Comparison of ENCODE assay signal across 8 mouse cellular contexts in genomic region chr4:66401186-66401681, GRCm38 (mm10). TPM values are rescaled to one million over a fixed set of nuclear protein-coding genes. Genes with fewer than 3 reads are reported as not detected.
DNase-seq lines count a peak whose midpoint lies in the region; ATAC-seq and TF ChIP-seq lines count a peak whose summit lies in the region.

No protein-coding gene starts in this region.

- H3K4me2 ChIP-seq in heart, postnatal 0 days (ENCODE audit: low read depth, low read length), result no peak overlapping the region
- peak overlapping the region; percentile 59 for H3K4me2 ChIP-seq in hindbrain, embryonic 16.5 days (ENCODE audit: low read length)
- H3K4me2 ChIP-seq in midbrain, embryonic 16.5 days (ENCODE audit: low read length), result peak overlapping the region; percentile 88

- no peak overlapping the region for H3K4me3 ChIP-seq in heart, postnatal 0 days (ENCODE audit: low read depth, low read length)
- H3K4me3 ChIP-seq in hindbrain, embryonic 16.5 days (ENCODE audit: low read length), result peak overlapping the region; percentile 76
- H3K4me3 ChIP-seq in midbrain, embryonic 16.5 days (ENCODE audit: low read depth, low read length), result peak overlapping the region; percentile 93
- H3K4me3 ChIP-seq in heart, embryonic 10.5 days, result no peak overlapping the region

- H3K27ac ChIP-seq in heart, postnatal 0 days (ENCODE audit: low read depth), result no peak overlapping the region
- H3K27ac ChIP-seq in hindbrain, embryonic 16.5 days (ENCODE audit: low read depth, low read length), result peak overlapping the region; percentile 34
- H3K27ac ChIP-seq in midbrain, embryonic 16.5 days (ENCODE audit: low read length), result no peak overlapping the region
- no peak overlapping the region for H3K27ac ChIP-seq in heart, embryonic 10.5 days

- no peaks in the 10 kb centered on the region for H3K9me3 ChIP-seq in heart, postnatal 0 days (replicated peaks; ENCODE audit: control insufficient read depth, low read length)
- H3K9me3 ChIP-seq in hindbrain, embryonic 16.5 days (ENCODE audit: control insufficient read depth, low read length), result no peaks in the 10 kb centered on the region
- no peaks in the 10 kb centered on the region for H3K9me3 ChIP-seq in midbrain, embryonic 16.5 days (replicated peaks; ENCODE audit: control insufficient read depth, low read length, poor library complexity, severe bottlenecking)
- H3K9me3 ChIP-seq in heart, embryonic 10.5 days, result no peaks in the 10 kb centered on the region

- TF ChIP-seq EP300 in heart, postnatal 0 days (IDR thresholded peaks at IDR 0.05; ENCODE audit: low read depth), result no peak

- H3K36me3 ChIP-seq in heart, postnatal 0 days (replicated peaks; ENCODE audit: control insufficient read depth, insufficient read depth, low read length), result no peaks in the 10 kb centered on the region
- H3K36me3 ChIP-seq in hindbrain, embryonic 16.5 days (ENCODE audit: control insufficient read depth, insufficient read depth, low read length), result no peaks in the 10 kb centered on the region
- no peaks in the 10 kb centered on the region for H3K36me3 ChIP-seq in midbrain, embryonic 16.5 days (ENCODE audit: control insufficient read depth, insufficient read depth, low read length)
- no peaks in the 10 kb centered on the region for H3K36me3 ChIP-seq in heart, embryonic 10.5 days

- WGBS in heart, postnatal 0 days, result 23% methylated on average over 8 of the region's 8 CpGs
- WGBS in hindbrain, embryonic 16.5 days, result 13% methylated on average over 8 of the region's 8 CpGs
- 11% methylated on average over 8 of the region's 8 CpGs for WGBS in midbrain, embryonic 16.5 days
- WGBS in heart, embryonic 10.5 days, result 17% methylated on average over 8 of the region's 8 CpGs

- TF ChIP-seq CTCF in heart, postnatal 0 days (IDR thresholded peaks at IDR 0.05; ENCODE audit: low read depth), result peak; percentile 50

- intact Hi-C loops in heart, postnatal 36 days (cut with DNase I), result no loop called here

- no peak overlapping the region for H3K9ac ChIP-seq in heart, postnatal 0 days (replicated peaks; ENCODE audit: low read depth, low read length)
- H3K9ac ChIP-seq in hindbrain, embryonic 16.5 days (ENCODE audit: low read depth, low read length), result peak overlapping the region; percentile 50
- H3K9ac ChIP-seq in midbrain, embryonic 16.5 days (ENCODE audit: low read depth, low read length), result peak overlapping the region; percentile 53; the same call in 1 of the 2 replicates

- peaks cover 4% of the 10 kb centered on the region; the same call in 1 of the 2 replicates for H3K4me1 ChIP-seq in heart, postnatal 0 days (ENCODE audit: control insufficient read depth, insufficient read depth)
- H3K4me1 ChIP-seq in hindbrain, embryonic 16.5 days (ENCODE audit: control insufficient read depth, insufficient read depth, low read depth, low read length), result peaks cover 16% of the 10 kb centered on the region
- H3K4me1 ChIP-seq in midbrain, embryonic 16.5 days (ENCODE audit: control insufficient read depth, insufficient read depth, low read length), result peaks cover 9% of the 10 kb centered on the region
- peaks cover 15% of the 10 kb centered on the region for H3K4me1 ChIP-seq in heart, embryonic 10.5 days

- DNase-seq in heart, postnatal 0 days (ENCODE audit: low spot score), result peak; percentile 10
- no peak for DNase-seq in heart, postnatal 36 days
- peak; percentile 83 to 88 for DNase-seq in cerebellum, postnatal 36 days
- DNase-seq in natural killer cell, adult 2 months (ENCODE audit: low spot score in 2 of 2), result no peak
- DNase-seq in adrenal gland, postnatal 25 days, result no peak
- DNase-seq in heart, embryonic 10.5 days (ENCODE audit: low spot score), result no peak

- H3K27me3 ChIP-seq in heart, postnatal 0 days (ENCODE audit: control insufficient read depth, insufficient read depth, low read length), result peaks cover 37% of the 10 kb centered on the region
- H3K27me3 ChIP-seq in hindbrain, embryonic 16.5 days (replicated peaks; ENCODE audit: control insufficient read depth, insufficient read depth, low read length), result no peaks in the 10 kb centered on the region
- no peaks in the 10 kb centered on the region for H3K27me3 ChIP-seq in midbrain, embryonic 16.5 days (ENCODE audit: control insufficient read depth, insufficient read depth, low read depth, low read length)
- peaks cover 52% of the 10 kb centered on the region for H3K27me3 ChIP-seq in heart, embryonic 10.5 days (ENCODE audit: insufficient read depth, poor library complexity, severe bottlenecking)

- ATAC-seq in heart, postnatal 0 days (ENCODE audit: insufficient read depth, low read depth), result no peak
- peak; percentile 69 for ATAC-seq in hindbrain, embryonic 16.5 days
- 0 out of 2 replicates have a peak, but pooled peaks have one; percentile 14 for ATAC-seq in midbrain, embryonic 16.5 days

RNA-seq across cellular contexts. Expression of gene Astn2, which starts 3.2 kb away (rescaled TPM):
- total RNA-seq in heart, postnatal 0 days (2014; rRNA removed; ENCODE audit: low replicate concordance), result 3.7 and 3.9 TPM in 2 replicates
- polyA plus RNA-seq in heart, postnatal 0 days (2015; fragmentation: Nextera tagmentation; extraction: Ambion mirVana), result 0.25 and 0.27 TPM in 2 replicates
- under 1 TPM; 0.72 to 0.81 TPM for total RNA-seq in heart, postnatal 36 days (2021)
- 0.94 and 1.8 TPM in 2 replicates for polyA plus RNA-seq in hindbrain, embryonic 16.5 days (2015; fragmentation: Nextera tagmentation; extraction: Ambion mirVana)
- polyA plus RNA-seq in midbrain, embryonic 16.5 days (2015; fragmentation: Nextera tagmentation; extraction: Ambion mirVana), result 1.8 and 2.9 TPM in 2 replicates
- total RNA-seq in adrenal gland, postnatal 25 days (2021), result 1.1 and 1.2 TPM in 2 replicates
- 0.05 and 0.18 TPM in 2 replicates for polyA plus RNA-seq in heart, embryonic 10.5 days (2016; fragmentation: Nextera tagmentation; extraction: Ambion mirVana)

Comparison
In these comparisons a context has a peak if more than half of its experiments do, and no peak if none do; other contexts are left out.
1. DNase-seq: peak in heart, postnatal 0 days (single experiment) and cerebellum, postnatal 36 days (2 of 2); none in heart, postnatal 36 days (0 of 2), natural killer cell, adult 2 months (0 of 2), adrenal gland, postnatal 25 days (single experiment) and heart, embryonic 10.5 days (single experiment).
2. H3K4me3 ChIP-seq: peak in hindbrain, embryonic 16.5 days (single experiment) and midbrain, embryonic 16.5 days (single experiment); none in heart, postnatal 0 days (single experiment) and heart, embryonic 10.5 days (single experiment).